7 mouse cellular contexts compared by ENCODE assay signal in the genomic region with DNA sequence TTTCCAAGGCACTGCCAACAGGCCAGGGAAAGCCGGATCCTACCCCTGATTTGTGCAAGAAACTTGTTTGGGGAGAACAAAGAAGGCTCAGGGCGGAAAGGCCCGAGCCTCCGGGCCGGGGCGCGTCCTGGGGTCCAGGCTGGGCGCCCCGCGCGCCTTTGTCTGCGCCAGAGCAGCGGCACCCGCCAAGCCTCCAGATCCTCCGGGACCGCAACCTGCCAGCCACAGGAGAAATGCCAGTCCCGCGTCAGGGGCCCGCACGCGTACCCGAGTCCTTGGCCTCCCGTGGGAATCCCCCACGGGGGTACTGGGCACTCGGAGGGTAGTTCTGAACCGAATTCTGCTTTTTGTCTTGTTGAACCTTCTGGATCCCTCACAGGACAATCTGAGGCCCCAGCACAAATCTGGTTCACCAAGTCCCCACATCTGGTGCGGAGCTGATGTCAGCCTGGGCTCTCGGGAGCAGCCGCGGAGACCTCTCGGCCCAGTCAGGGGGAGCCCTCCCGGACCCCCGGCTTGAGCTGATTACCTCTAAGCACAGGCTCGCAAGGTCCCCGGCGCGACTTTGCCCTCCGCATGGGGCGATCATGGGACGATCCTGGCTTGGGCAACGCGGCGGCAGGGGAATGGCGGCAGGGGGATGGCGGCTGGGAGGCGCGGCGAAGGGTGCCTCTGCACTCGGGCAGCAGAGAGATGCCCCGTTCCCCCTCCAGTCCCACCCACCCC. TPM values are rescaled to one million over a fixed set of nuclear protein-coding genes. Genes with fewer than 3 reads are reported as not detected.
DNase-seq lines count a peak whose midpoint lies in the region; ATAC-seq and TF ChIP-seq lines count a peak whose summit lies in the region.

No protein-coding gene starts in this region.

- H3K9ac ChIP-seq in embryonic facial prominence, embryonic 12.5 days, result peak overlapping the region; percentile 85
- H3K9ac ChIP-seq in heart, postnatal 0 days (replicated peaks; ENCODE audit: low read depth, low read length), result peak overlapping the region; percentile 93
- peak overlapping the region; percentile 79 for H3K9ac ChIP-seq in midbrain, embryonic 16.5 days (ENCODE audit: low read depth, low read length)

- no peaks in the 10 kb centered on the region for H3K36me3 ChIP-seq in embryonic facial prominence, embryonic 12.5 days
- no peaks in the 10 kb centered on the region for H3K36me3 ChIP-seq in heart, postnatal 0 days (replicated peaks; ENCODE audit: control insufficient read depth, insufficient read depth, low read length)
- H3K36me3 ChIP-seq in limb, embryonic 10.5 days, result peaks cover 4% of the 10 kb centered on the region; the same call in 1 of the 2 replicates
- no peaks in the 10 kb centered on the region for H3K36me3 ChIP-seq in midbrain, embryonic 16.5 days (ENCODE audit: control insufficient read depth, insufficient read depth, low read length)

- peak overlapping the region; percentile 63 for H3K4me2 ChIP-seq in embryonic facial prominence, embryonic 12.5 days (replicated peaks)
- H3K4me2 ChIP-seq in heart, postnatal 0 days (ENCODE audit: low read depth, low read length), result peak overlapping the region; percentile 88
- H3K4me2 ChIP-seq in midbrain, embryonic 16.5 days (ENCODE audit: low read length), result peak overlapping the region; percentile 63

- no peak; the same call in 1 of the 2 replicates for TF ChIP-seq EP300 in heart, postnatal 0 days (IDR thresholded peaks at IDR 0.05; ENCODE audit: low read depth)

- H3K27me3 ChIP-seq in embryonic facial prominence, embryonic 12.5 days, result no peaks in the 10 kb centered on the region
- H3K27me3 ChIP-seq in heart, postnatal 0 days (ENCODE audit: control insufficient read depth, insufficient read depth, low read length), result no peaks in the 10 kb centered on the region
- no peaks in the 10 kb centered on the region for H3K27me3 ChIP-seq in limb, embryonic 10.5 days (ENCODE audit: low read depth, poor library complexity, severe bottlenecking)
- H3K27me3 ChIP-seq in midbrain, embryonic 16.5 days (ENCODE audit: control insufficient read depth, insufficient read depth, low read depth, low read length), result no peaks in the 10 kb centered on the region

- DNase-seq in ES-CJ7 (ENCODE audit: low read depth, low spot score) (peak; percentile 20), R1 (ENCODE audit: low read depth, low spot score) (peak; percentile 67)
- DNase-seq in heart, postnatal 0 days (ENCODE audit: low spot score), result no peak
- peak; percentile 84 for DNase-seq in limb, embryonic 10.5 days (ENCODE audit: low spot score)
- DNase-seq in urinary bladder, postnatal 14 days (ENCODE audit: low spot score), result peak; percentile 42

- H3K27ac ChIP-seq in embryonic facial prominence, embryonic 12.5 days, result peak overlapping the region; percentile 92
- H3K27ac ChIP-seq in heart, postnatal 0 days (ENCODE audit: low read depth), result peak overlapping the region; percentile 95
- H3K27ac ChIP-seq in limb, embryonic 10.5 days, result peak overlapping the region; percentile 98
- H3K27ac ChIP-seq in midbrain, embryonic 16.5 days (ENCODE audit: low read length), result peak overlapping the region; percentile 71

- TF ChIP-seq CTCF in heart, postnatal 0 days (IDR thresholded peaks at IDR 0.05; ENCODE audit: low read depth), result no peak

- H3K4me1 ChIP-seq in embryonic facial prominence, embryonic 12.5 days, result peaks cover 38% of the 10 kb centered on the region
- peaks cover 41% of the 10 kb centered on the region for H3K4me1 ChIP-seq in heart, postnatal 0 days (ENCODE audit: control insufficient read depth, insufficient read depth)
- H3K4me1 ChIP-seq in limb, embryonic 10.5 days, result peaks cover 42% of the 10 kb centered on the region
- peaks cover 22% of the 10 kb centered on the region for H3K4me1 ChIP-seq in midbrain, embryonic 16.5 days (ENCODE audit: control insufficient read depth, insufficient read depth, low read length)

- WGBS in embryonic facial prominence, embryonic 12.5 days, result under 1% methylated on average over 50 of the region's 50 CpGs
- WGBS in heart, postnatal 0 days, result 1% methylated on average over 50 of the region's 50 CpGs
- WGBS in limb, embryonic 10.5 days, result under 1% methylated on average over 49 of the region's 50 CpGs
- WGBS in midbrain, embryonic 16.5 days, result under 1% methylated on average over 41 of the region's 50 CpGs

- H3K9me3 ChIP-seq in embryonic facial prominence, embryonic 12.5 days, result no peaks in the 10 kb centered on the region
- H3K9me3 ChIP-seq in heart, postnatal 0 days (replicated peaks; ENCODE audit: control insufficient read depth, low read length), result no peaks in the 10 kb centered on the region
- no peaks in the 10 kb centered on the region for H3K9me3 ChIP-seq in limb, embryonic 10.5 days (replicated peaks)
- H3K9me3 ChIP-seq in midbrain, embryonic 16.5 days (replicated peaks; ENCODE audit: control insufficient read depth, low read length, poor library complexity, severe bottlenecking), result no peaks in the 10 kb centered on the region

- no peak; the same call in 1 of the 2 replicates for ATAC-seq in embryonic facial prominence, embryonic 12.5 days (ENCODE audit: insufficient number of reproducible peaks, insufficient read depth, low FRiP score, low TSS enrichment)
- peak; percentile 33 for ATAC-seq in heart, postnatal 0 days (ENCODE audit: insufficient read depth, low read depth)
- peak; percentile 83 for ATAC-seq in midbrain, embryonic 16.5 days

- H3K4me3 ChIP-seq in embryonic facial prominence, embryonic 12.5 days, result peak overlapping the region; percentile 86
- peak overlapping the region; percentile 98 for H3K4me3 ChIP-seq in heart, postnatal 0 days (ENCODE audit: low read depth, low read length)
- H3K4me3 ChIP-seq in limb, embryonic 10.5 days, result peak overlapping the region; percentile 99
- peak overlapping the region; percentile 58 for H3K4me3 ChIP-seq in midbrain, embryonic 16.5 days (ENCODE audit: low read depth, low read length)

RNA-seq across cellular contexts. Expression of a gene that starts 30.5 kb away (rescaled TPM):
- 33.7 and 35.1 TPM in 2 replicates for polyA plus RNA-seq in embryonic facial prominence, embryonic 12.5 days (2016; fragmentation: Nextera tagmentation; extraction: Ambion mirVana)
- 70.2 and 89.1 TPM in 2 replicates for total RNA-seq in heart, postnatal 0 days (2014; rRNA removed; ENCODE audit: low replicate concordance)
- 10.4 and 11.7 TPM in 2 replicates for polyA plus RNA-seq in heart, postnatal 0 days (2015; fragmentation: Nextera tagmentation; extraction: Ambion mirVana)
- polyA plus RNA-seq in limb, embryonic 10.5 days (2016; fragmentation: Nextera tagmentation; extraction: Ambion mirVana), result 24.9 and 32.1 TPM in 2 replicates
- polyA plus RNA-seq in midbrain, embryonic 16.5 days (2015; fragmentation: Nextera tagmentation; extraction: Ambion mirVana), result 8.3 and 9.1 TPM in 2 replicates
